Mouse (Mus musculus): ENCODE results near the gene Izumo4.

The Izumo4 gene

GRCm38 (mm10) chr10:80701721-80702535 lies at the start of gene Izumo4, which contains the start of gene Mob3a:
TSS of gene Izumo4 (plus strand) at chr10:80702184.
TSS of gene Mob3a (minus strand) at chr10:80701977.
- DNase-seq = peak; percentile 100

GRCm38 (mm10) chr10:80653156-80653720 lies 48.7 kb upstream of the Izumo4 start:
- no peak for DNase-seq

- no peak for DNase-seq
These were observed 47.1 kb upstream of the Izumo4 start for GRCm38 (mm10) chr10:80654866-80655265.

- no peak for DNase-seq
These were observed 46.4 kb upstream of the Izumo4 start for GRCm38 (mm10) chr10:80655406-80656129.

- peak; percentile 95 to 97 for DNase-seq
These were observed 45.7 kb upstream of the Izumo4 start for GRCm38 (mm10) chr10:80656130-80656862.

GRCm38 (mm10) chr10:80656863-80657623 lies 44.9 kb upstream of the Izumo4 start, which contains the start of gene Btbd2:
TSS of gene Btbd2 (minus strand) at chr10:80657071.
- DNase-seq = peak; percentile 35 to 53

- no peak for DNase-seq
These were observed 43.7 kb upstream of the Izumo4 start for GRCm38 (mm10) chr10:80658194-80658840.

GRCm38 (mm10) chr10:80658841-80659202 lies 43.2 kb upstream of the Izumo4 start:
- DNase-seq = peak in 1 of 2 experiments; percentile 43

GRCm38 (mm10) chr10:80659213-80659612 lies 42.8 kb upstream of the Izumo4 start:
- DNase-seq = peak; percentile 68 to 75

- DNase-seq = peak; percentile 55 to 70
These were observed 40.8 kb upstream of the Izumo4 start for GRCm38 (mm10) chr10:80661149-80661548.

- DNase-seq = peak in 1 of 2 experiments; percentile 28
These were observed 38.3 kb upstream of the Izumo4 start for GRCm38 (mm10) chr10:80663485-80664196.

- peak; percentile 97 to 98 for DNase-seq
These were observed 37.6 kb upstream of the Izumo4 start for GRCm38 (mm10) chr10:80664197-80665015.

- DNase-seq = peak; percentile 85 to 91
These were observed 37.0 kb upstream of the Izumo4 start for GRCm38 (mm10) chr10:80665016-80665380.

GRCm38 (mm10) chr10:80665459-80665858 lies 36.5 kb upstream of the Izumo4 start:
- peak; percentile 64 to 75 for DNase-seq

- peak; percentile 33 to 41 for DNase-seq
These were observed 35.8 kb upstream of the Izumo4 start for GRCm38 (mm10) chr10:80665981-80666733.

GRCm38 (mm10) chr10:80666837-80667412 lies 35.1 kb upstream of the Izumo4 start:
- no peak for DNase-seq

- DNase-seq = peak; percentile 81 to 85
These were observed 33.4 kb upstream of the Izumo4 start for GRCm38 (mm10) chr10:80668614-80669013.

- DNase-seq = no peak
These were observed 33.0 kb upstream of the Izumo4 start for GRCm38 (mm10) chr10:80669018-80669417.

Data from lung, adult 18-20 months (tissue).